Mouse (Mus musculus) spleen, embryonic (tissue): Measurements from ENCODE around the gene Hint1.
"Not testable (repeated sequence)": the region's sequence is repeated elsewhere in the genome, so short reads cannot be mapped to it uniquely, and the experiment has no call there.

Experiments used
- CTCF ChIA-PET: fragments of 350-600 bp; sonication (Branson Sonifier 250); formaldehyde crosslinking; loops from one replicate; lab custom pipeline; 2022; lab: Charles Lee

Gene Hint1

GRCm38 (mm10) chr11:54887927-54888326 lies 21.7 kb downstream of the Hint1 start:
- CTCF ChIA-PET, result interaction anchor here (0.6 kb wide), 1 partner anchor 438 kb away, joined by 3 read pairs; no protein-coding TSS in a partner anchor

DNA sequence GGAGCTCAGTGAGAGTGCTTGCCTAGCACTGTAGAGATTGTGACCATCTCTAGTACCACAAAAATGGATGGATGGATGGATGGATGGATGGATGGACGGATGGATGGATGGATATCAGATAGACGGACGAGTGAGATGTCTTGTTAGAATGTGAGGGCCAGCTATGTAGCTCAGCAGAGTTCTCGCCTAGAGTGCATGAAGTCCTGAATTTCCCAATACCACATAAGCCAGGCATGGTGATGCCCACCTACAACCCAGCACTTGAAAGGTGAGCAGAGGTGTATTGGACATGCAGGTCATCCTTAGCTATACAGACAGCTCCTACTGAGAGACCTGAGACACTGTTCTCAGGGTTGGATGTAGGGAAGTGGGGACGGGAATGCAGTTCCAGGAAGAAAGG lies 25.2 kb downstream of the Hint1 start:
- CTCF ChIA-PET, result no interaction called here

DNA sequence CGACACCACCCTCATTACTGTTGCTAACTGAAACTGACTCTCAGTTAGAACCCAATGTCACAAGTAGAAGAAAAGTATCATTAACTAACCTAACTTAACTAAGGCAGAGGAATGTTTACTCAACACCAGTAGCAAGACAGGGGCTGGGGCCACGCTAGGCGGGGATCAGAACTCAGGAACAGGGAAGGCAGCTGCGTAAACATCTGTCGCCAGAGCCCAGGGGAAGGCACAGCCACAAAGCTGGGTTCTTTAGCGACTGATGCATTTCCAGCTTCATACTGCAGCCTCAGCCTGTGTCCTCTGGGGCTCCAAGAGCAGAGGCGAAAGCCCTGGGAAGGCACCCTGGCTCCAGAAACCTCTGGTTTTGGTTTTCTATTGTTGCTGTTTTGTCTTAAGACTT lies 25.9 kb downstream of the Hint1 start:
- CTCF ChIA-PET, result interaction anchor here (0.5 kb wide), 1 partner anchor 8 kb away, joined by 4 read pairs; no protein-coding TSS in a partner anchor

GRCm38 (mm10) chr11:54894589-54894988 lies 28.4 kb downstream of the Hint1 start:
- CTCF ChIA-PET, result interaction anchor here (0.6 kb wide), 1 partner anchor 202 kb away, joined by 3 read pairs; no protein-coding TSS in a partner anchor

DNA sequence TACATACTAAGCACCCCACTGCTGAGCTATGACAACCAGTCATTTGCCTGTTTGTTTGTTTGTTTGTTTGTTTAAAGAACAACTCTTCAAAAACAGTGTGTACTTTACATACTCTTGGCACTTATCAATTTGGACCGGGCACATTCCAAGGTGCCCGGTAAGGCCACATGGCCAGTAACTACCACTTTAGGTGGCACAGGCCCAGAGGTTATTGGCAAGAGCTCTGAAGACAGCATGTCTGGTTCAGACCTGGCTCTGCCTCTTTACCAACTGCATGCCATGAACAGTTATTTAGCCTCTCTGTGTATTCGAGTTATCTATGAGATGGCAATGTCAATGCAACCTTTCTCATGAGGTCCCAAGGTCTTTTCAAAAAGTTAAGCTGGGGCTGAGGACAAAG lies 30.5 kb downstream of the Hint1 start:
- CTCF ChIA-PET, result not testable (repeated sequence)

- CTCF ChIA-PET, result no interaction called here
These were observed 31.3 kb downstream of the Hint1 start for GRCm38 (mm10) chr11:54897470-54897869.

- CTCF ChIA-PET, result no interaction called here
These were observed 33.5 kb downstream of the Hint1 start for GRCm38 (mm10) chr11:54899657-54900056.

DNA sequence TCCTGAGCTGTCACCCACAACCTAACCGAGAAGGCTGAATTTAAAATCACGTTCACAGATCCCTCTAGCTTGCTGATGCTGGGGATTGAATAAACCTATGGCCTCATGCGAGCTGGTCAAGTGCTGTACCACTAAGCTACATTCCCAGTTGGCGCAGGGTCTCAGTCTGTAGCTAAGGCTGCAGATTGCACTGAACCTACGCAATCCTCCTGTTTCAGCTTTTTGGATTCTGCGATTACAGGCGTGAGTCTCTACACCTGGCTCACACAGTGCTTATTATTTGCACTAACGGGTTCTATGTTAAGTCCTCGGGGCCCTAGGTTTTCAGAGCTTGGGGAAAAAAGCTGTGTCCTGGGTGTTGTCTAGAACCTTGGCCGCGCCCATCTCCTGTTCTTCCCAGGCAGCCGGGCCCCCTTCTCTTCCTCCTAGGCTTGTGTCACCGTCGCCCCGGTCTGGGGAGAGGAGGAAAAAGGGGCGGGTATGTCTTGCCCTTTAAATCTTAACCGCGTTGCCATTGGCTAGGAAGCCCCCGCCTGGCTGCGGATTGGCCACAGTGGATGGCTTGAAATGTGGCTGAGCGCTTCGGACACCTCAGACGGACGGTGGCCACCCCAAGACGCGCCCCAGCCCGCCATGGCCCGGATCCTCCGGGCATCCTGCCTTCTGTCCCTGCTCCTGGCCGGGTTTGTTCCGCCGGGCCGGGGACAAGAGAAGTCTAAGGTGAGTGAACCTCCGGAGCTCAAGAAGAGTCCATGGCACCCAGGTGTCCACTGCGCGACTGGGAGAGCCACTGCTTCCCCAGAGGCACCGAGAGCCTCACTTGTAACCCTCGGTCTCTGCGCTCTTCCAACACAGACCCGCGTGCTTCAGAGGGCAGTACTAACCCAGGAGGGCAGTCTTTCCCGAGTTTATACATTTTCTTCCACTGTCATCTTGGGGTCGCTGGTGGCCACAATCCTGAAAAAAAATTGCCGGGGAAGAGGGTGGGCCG lies 36.4 kb downstream of the Hint1 start, which contains the start of gene Gpx3:
Gpx3 (plus strand) TSS at position 121 of the 991 bp plus-strand sequence.
- CTCF ChIA-PET, result interaction anchor here (0.9 kb wide), 1 partner anchor 52 kb away, joined by 3 read pairs; no protein-coding TSS in a partner anchor

DNA sequence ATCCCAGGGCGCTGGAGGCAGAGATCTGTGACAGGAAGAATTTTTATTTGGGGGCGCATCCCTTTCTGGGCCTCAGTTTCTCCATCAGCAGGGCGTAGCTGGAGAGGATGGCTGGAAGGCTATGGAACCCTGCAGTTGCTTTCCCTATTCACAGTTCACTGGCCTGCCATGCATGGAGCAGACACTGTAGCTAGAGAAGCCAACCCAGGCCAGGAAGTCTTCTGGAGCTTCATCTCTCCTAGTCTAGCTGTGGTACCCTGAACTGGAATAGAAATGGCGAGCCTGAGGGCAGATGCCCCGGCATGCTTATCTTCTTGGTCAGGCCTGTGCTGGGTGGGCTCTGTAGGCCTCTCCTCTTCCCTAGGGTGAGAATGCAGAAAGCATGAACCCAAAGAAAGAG lies 37.2 kb downstream of the Hint1 start:
- CTCF ChIA-PET, result interaction anchor here (0.6 to 0.9 kb wide), 3 partner anchors 19 to 89 kb away, joined by 3 to 7 read pairs (median 6); no protein-coding TSS in a partner anchor

DNA sequence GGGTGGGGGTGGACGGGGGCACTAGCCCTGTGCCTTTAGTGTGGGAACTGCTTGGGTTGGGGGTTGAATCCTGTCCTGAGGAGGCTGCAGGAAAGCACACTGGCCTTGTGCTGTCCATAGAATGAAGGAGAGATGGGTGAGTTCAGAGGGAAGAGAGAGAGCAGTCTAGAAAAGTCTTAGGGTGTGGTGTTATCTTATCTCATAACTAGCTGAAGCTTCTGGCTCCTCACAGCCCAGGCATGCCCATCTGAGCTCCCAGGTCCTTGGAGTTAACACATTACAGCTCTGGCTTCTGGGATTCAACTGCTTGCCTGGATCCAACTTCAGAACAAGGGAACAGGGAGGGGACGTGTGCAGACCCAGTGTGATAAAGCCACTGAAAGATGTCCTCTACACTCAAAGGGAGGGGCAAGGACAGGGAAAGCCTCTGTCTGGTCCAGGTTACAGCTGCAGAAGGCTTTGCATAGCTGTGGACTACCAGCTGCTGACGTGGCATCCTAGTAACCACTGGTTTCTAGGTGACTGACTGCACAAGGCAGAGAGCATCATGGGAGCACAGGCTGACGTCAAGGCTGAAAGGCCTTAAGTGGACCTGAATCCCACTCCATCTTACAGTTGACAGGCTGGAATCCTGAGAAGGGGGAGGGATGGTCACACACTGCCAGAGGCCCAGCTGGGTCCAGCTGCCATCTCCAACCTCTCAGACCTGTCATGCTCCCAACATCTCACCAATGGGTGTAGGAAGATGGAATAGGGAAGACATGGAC lies 37.9 kb downstream of the Hint1 start:
- CTCF ChIA-PET, result interaction anchor here (0.6 kb wide), 2 partner anchors 18 to 307 kb away, joined by 3 to 7 read pairs; no protein-coding TSS in a partner anchor

DNA sequence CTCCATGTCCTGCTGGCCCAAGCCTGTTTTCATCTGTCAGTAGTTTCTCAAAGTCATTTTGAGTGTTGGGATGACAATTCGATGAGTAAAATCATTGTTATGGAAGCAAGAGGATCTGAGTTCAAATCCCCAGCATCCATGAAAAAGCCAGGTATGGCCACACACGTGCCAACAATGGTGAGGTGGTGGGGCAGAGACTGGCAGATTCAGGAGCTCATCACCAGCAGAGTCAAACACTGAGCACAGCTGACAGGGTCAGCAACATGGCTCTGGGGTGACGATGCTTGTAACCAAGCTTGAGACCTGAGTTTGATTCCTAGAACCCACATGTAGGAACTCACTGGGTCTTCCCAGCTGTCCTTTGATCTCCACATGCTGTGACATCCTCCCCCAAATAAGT lies 38.9 kb downstream of the Hint1 start:
- CTCF ChIA-PET, result no interaction called here

DNA sequence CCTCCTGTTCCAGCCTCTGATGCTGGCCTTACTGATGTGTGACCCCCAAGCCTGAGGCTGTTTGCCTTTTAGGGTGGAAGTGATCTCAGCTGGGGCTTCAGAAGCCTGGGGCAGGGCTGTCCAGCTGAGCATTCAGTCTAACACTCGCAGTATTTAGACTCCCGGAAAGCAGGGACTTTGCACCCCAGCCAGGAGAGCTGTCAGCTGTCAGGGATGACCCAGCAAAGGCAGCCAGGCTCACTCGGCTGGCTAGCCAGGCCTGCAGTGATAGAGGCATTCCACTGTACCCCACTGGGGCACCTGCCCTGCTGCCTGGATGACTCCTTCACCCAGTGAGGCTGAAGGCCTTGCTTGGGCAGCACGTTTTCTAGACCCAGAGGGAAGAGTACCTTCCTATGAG lies 39.7 kb downstream of the Hint1 start:
- CTCF ChIA-PET, result no interaction called here

DNA sequence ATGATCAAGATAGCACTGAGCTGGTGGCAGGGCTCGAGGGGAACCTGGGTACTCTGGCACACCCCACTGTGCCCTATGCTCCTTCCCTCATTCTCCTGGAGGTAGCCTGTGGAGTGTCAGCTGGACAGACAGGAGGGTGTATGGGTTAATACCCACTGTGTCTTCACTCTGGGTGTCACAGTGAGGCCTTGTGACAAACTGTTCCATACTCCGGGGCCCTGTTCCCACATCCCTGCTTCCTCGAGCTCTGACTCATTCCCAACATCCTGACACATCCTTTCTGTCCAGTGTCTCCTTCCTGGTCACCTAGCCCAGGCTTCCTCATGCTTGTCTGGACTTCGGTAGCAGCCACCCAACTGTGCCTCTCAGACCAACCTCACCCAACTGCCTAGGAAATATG lies 40.3 kb downstream of the Hint1 start:
- CTCF ChIA-PET, result no interaction called here

- CTCF ChIA-PET, result no interaction called here
These were observed 41.1 kb downstream of the Hint1 start for GRCm38 (mm10) chr11:54907259-54907658.

DNA sequence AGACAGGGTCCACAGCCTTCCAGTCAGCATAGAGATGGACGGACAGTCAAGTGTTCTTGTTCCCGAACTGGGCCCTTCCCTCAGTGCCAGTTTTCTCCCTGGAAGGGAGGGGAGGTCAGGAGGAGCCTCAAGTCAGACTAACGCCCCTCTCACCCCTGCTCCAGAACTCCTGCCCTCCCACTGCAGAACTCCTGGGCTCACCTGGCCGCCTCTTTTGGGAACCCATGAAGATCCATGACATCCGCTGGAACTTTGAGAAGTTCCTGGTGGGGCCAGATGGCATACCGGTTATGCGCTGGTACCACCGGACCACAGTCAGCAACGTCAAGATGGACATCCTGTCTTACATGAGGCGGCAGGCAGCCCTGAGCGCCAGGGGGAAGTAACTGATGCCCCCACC lies 43.1 kb downstream of the Hint1 start:
- CTCF ChIA-PET, result no interaction called here

DNA sequence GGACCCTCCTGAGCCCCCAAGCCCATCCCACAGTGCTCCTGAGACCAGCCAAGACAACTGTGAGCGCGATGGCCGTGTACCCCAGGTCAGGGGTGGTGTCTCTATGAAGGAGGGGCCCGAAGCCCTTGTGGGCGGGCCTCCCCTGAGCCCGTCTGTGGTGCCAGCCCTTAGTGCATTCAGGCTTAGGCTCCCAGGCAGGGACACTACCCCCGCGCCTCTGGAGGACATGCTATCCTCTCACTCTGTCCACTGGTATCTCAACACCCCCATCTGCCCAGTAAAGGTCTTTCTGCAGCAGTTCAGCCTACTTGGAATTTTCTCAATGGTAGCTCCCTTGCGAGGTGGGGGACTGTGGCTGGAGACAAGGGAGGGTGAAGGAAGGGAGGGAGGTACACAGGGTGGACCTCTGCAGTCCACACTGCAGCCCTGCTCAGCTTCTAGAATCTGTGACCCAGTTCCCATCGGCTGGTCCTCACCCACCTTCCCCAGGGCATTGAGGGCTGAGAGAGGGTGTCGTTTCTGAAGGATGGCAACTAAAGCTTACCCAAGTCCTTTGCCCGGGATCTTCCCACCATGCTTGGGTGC lies 44.0 kb downstream of the Hint1 start:
- CTCF ChIA-PET, result no interaction called here

- CTCF ChIA-PET, result no interaction called here
These were observed 45.0 kb downstream of the Hint1 start for GRCm38 (mm10) chr11:54911201-54911600.

GRCm38 (mm10) chr11:54911671-54912502 lies 45.7 kb downstream of the Hint1 start:
- CTCF ChIA-PET, result no interaction called here

- CTCF ChIA-PET, result no interaction called here
These were observed 46.5 kb downstream of the Hint1 start for GRCm38 (mm10) chr11:54912503-54913316.

DNA sequence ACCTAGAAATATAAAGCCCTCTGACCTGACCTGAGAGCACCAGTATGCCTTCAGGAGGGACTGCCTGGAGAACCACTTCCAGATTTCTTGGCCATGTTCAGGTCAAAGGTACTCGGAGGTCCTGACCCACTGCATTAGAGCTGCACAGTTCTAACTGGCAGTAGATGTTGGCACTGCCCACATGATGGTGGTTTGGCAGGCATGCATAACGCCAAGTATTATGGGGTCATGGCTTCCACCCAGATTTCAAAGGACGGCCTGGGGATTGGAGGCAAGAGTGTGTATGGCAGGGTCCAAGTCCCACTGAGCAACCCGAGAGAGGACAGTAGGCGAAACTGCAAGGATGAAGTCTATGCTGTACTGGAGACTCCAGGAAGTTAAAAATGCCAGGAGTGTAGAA lies 47.7 kb downstream of the Hint1 start:
- CTCF ChIA-PET, result no interaction called here
